Mouse (Mus musculus) limb, embryonic 14.5 days (tissue): ENCODE data around the gene Tanc1. TPM values are rescaled to one million over a fixed set of nuclear protein-coding genes. Genes with fewer than 3 reads are reported as not detected.

Experiments
- ATAC-seq: fragments of 200-750 bp; cut with Nextera tagmentation; 2 replicates; pipeline ENCODE4 v1.8.0; 2017; ENCODE audit warnings: low read depth, moderate number of reproducible peaks, moderate TSS enrichment; ENCODE audit not compliant: low FRiP score
- DNase-seq: peaks from one replicate; pipeline ENCODE4 v3.0.0-alpha.2; 2015; ENCODE audit warnings: low spot score
- H3K27ac ChIP-seq: fragments of 300-500 bp; sonication (generic); replicated peaks from 2 replicates; pipeline ENCODE4 v1.5.1; 2014; ENCODE audit warnings: low read depth, mild to moderate bottlenecking, low read length, moderate library complexity, mixed read lengths
- H3K27me3 ChIP-seq: fragments of 300-500 bp; sonication (generic); 2 replicates; pipeline ENCODE4 v1.6.1; 2014; ENCODE audit warnings: low read length, mixed read lengths; ENCODE audit not compliant: control insufficient read depth, insufficient read depth
- H3K36me3 ChIP-seq: fragments of 300-500 bp; sonication (generic); 2 replicates; pipeline ENCODE4 v1.6.1; 2014; ENCODE audit warnings: mild to moderate bottlenecking, low read length, moderate library complexity, mixed read lengths; ENCODE audit not compliant: control insufficient read depth, insufficient read depth
- H3K4me1 ChIP-seq: fragments of 300-500 bp; sonication (generic); 2 replicates; pipeline ENCODE4 v1.6.1; 2014; ENCODE audit warnings: antibody characterized with exemption, low read length, mixed read lengths; ENCODE audit not compliant: control insufficient read depth, insufficient read depth
- H3K4me2 ChIP-seq: fragments of 300-500 bp; sonication (generic); replicated peaks from 2 replicates; pipeline ENCODE4 v1.6.1; 2014; ENCODE audit warnings: low read depth, mild to moderate bottlenecking, low read length, moderate library complexity; ENCODE audit not compliant: severe bottlenecking
- H3K4me3 ChIP-seq: fragments of 300-500 bp; sonication (generic); replicated peaks from 2 replicates; pipeline ENCODE4 v1.5.1; 2014; ENCODE audit warnings: low read length
- H3K9ac ChIP-seq: fragments of 300-500 bp; sonication (generic); 2 replicates; pipeline ENCODE4 v1.6.1; 2014; ENCODE audit warnings: mild to moderate bottlenecking, low read depth, low read length, moderate library complexity; ENCODE audit not compliant: severe bottlenecking
- H3K9me3 ChIP-seq: fragments of 300-500 bp; sonication (generic); 2 replicates; pipeline ENCODE4 v1.6.1; 2016; ENCODE audit warnings: low read length; ENCODE audit not compliant: control insufficient read depth
- POLR2A ChIP-seq: fragments of 200-500 bp; IDR thresholded peaks from 2 replicates; pipeline ENCODE4 v1.8.0; 2012; ENCODE audit warnings: inconsistent platforms, mild to moderate bottlenecking, moderate library complexity, borderline replicate concordance; ENCODE audit not compliant: insufficient read depth, insufficient read length; ENCODE audit errors: extremely low read depth
- WGBS: fragments of 180-500 bp; shearing (Covaris S2); extraction: QIAGEN DNeasy Blood & Tissue Kit; methylation state at CpG from one replicate; pipeline ENCODE4 v1.1.7; 2014; 5-methylcytosine and 5-hydroxymethylcytosine counted together
- polyA plus RNA-seq, 2 experiments: library from polyadenylated mRNA; depleted of rRNA in 1 of 2; stranded (reverse) in 1 of 2; unstranded in 1 of 2; fragments of >200 nt; fragmentation: Nextera tagmentation in 1 of 2; extraction: Ambion mirVana in 1 of 2; gene quantifications; 2 replicates each; pipeline versions ENCODE4 v1.2.1 to v1.2.3; 2012 to 2014

Tanc1 gene
- polyA plus RNA-seq, 2 experiments: 24.1 to 35.3 TPM

DNA sequence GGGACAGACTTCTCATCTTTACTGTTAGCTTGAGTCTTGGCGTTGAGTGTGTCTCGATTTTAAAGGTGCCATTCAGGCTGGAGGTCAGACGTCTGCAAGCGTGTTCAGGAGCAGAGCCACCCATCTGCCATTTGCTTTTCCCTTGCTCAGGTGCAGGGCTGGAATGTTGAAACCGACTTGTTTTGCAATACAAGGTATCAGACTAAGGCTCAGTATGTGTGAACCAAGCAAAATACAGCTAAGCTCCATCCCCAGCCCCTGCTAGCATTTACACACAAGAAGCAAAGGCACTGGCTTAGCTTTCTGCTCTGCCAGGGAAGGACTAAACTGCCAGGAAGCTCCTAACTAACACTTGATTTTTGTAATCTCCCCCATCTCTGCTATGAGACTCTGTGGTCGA, 162.5 kb downstream of the Tanc1 start:
- WGBS: 82% methylated on average over 6 of the region's 6 CpGs
- no peak overlapping the region for H3K4me3 ChIP-seq
- H3K9ac ChIP-seq: no peak overlapping the region
- no peak overlapping the region for H3K4me2 ChIP-seq
- no peak for TF ChIP-seq POLR2A
- ATAC-seq: no peak
- H3K36me3 ChIP-seq: peaks cover 13% of the 10 kb centered on the region; the same call in 1 of the 2 replicates
- no peak for DNase-seq
- H3K27me3 ChIP-seq: no peaks in the 10 kb centered on the region
- peaks cover 42% of the 10 kb centered on the region for H3K4me1 ChIP-seq
- H3K9me3 ChIP-seq: no peaks in the 10 kb centered on the region
- no peak overlapping the region for H3K27ac ChIP-seq

DNA sequence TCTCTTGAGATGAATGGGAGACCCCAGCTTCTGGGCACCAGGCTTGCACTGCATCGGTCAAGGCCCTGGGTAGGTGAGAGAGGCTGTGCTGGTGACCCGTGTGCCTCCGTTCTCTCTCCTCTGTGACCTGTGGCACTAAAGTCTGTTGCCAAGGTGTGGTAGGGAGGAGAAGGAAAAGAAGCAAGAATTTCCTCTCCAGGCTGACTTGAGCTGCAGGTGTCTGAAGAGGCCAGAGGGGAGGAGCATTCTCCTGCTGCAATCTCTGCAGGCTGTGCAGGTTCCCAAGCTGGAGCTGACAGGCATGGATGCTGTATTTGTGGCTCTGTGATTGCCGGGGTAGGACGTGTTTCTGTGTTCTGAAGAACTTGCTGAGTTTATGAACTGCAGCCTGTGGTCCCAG, 163.3 kb downstream of the Tanc1 start:
- H3K4me3 ChIP-seq: no peak overlapping the region
- no peak for TF ChIP-seq POLR2A
- ATAC-seq (no peak), DNase-seq (no peak)
- peaks cover 13% of the 10 kb centered on the region; the same call in 1 of the 2 replicates for H3K36me3 ChIP-seq
- no peak overlapping the region for H3K9ac ChIP-seq
- H3K27ac ChIP-seq: no peak overlapping the region
- H3K9me3 ChIP-seq: no peaks in the 10 kb centered on the region
- no peaks in the 10 kb centered on the region for H3K27me3 ChIP-seq
- H3K4me2 ChIP-seq: no peak overlapping the region
- WGBS: 82% methylated on average over 5 of the region's 5 CpGs
- H3K4me1 ChIP-seq: peaks cover 36% of the 10 kb centered on the region

DNA sequence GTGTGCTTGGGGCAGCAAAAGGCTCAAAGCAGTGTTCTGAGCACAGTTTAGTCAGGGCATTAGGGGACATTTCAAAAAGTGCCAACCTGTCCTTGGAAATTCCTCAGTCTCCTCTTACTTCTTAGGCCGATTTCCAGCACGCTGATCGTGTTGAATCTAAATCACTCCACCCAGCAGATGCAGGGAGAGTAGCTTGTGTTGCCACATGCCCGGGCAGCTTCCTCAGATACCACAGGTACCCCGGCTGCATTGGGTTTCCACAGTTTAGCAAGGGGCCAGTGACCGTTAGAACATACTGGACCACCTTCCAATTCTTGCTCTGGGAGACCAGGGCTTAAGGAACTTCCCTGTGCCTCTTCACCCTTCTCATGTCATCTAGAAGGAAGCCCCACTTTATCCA, 164.0 kb downstream of the Tanc1 start:
- Histone ChIP-seq H3K36me3 (peaks cover 13% of the 10 kb centered on the region; the same call in 1 of the 2 replicates), H3K4me2 (no peak overlapping the region), H3K27me3 (no peaks in the 10 kb centered on the region), H3K4me3 (no peak overlapping the region), H3K9ac (no peak overlapping the region), H3K27ac (no peak overlapping the region), H3K9me3 (no peaks in the 10 kb centered on the region), H3K4me1 (peaks cover 29% of the 10 kb centered on the region)
- DNase-seq (no peak), ATAC-seq (no peak)
- WGBS: 73% methylated on average over 6 of the region's 6 CpGs
- TF ChIP-seq POLR2A: no peak

- WGBS: 51% methylated on average over 10 of the region's 10 CpGs
- Histone ChIP-seq H3K36me3 (peaks cover 18% of the 10 kb centered on the region), H3K4me1 (peaks cover 23% of the 10 kb centered on the region; the same call in 1 of the 2 replicates), H3K27me3 (no peaks in the 10 kb centered on the region), H3K9ac (no peak overlapping the region), H3K9me3 (no peaks in the 10 kb centered on the region), H3K4me3 (no peak overlapping the region), H3K4me2 (no peak overlapping the region), H3K27ac (no peak overlapping the region)
- TF ChIP-seq POLR2A: no peak
- ATAC-seq (0 out of 2 replicates have a peak, but pooled peaks have one; percentile 17), DNase-seq (no peak)
These were observed 167.5 kb downstream of the Tanc1 start for GRCm38 (mm10) chr2:59779355-59779754.

GRCm38 (mm10) chr2:59780240-59780639, 168.4 kb downstream of the Tanc1 start:
- DNase-seq (no peak), ATAC-seq (no peak)
- H3K9me3 ChIP-seq: no peaks in the 10 kb centered on the region
- H3K9ac ChIP-seq: no peak overlapping the region
- TF ChIP-seq POLR2A: no peak
- no peak overlapping the region for H3K4me3 ChIP-seq
- peaks cover 19% of the 10 kb centered on the region for H3K36me3 ChIP-seq
- H3K4me2 ChIP-seq: no peak overlapping the region
- 83% methylated on average over 5 of the region's 5 CpGs for WGBS
- peaks cover 23% of the 10 kb centered on the region; the same call in 1 of the 2 replicates for H3K4me1 ChIP-seq
- H3K27ac ChIP-seq: no peak overlapping the region
- H3K27me3 ChIP-seq: no peaks in the 10 kb centered on the region
